Mouse (Mus musculus) stomach, embryonic 14.5 days (tissue): ENCODE results near the gene Fuca2. TPM values are rescaled to one million over a fixed set of nuclear protein-coding genes. Genes with fewer than 3 reads are reported as not detected.

Experiments used
- ATAC-seq: fragments of 200-750 bp; cut with Nextera tagmentation; 2 replicates; pipeline ENCODE4 v1.8.0; 2017; ENCODE audit warnings: low read depth, moderate TSS enrichment; ENCODE audit not compliant: insufficient number of reproducible peaks, insufficient read depth, low FRiP score
- H3K27ac ChIP-seq: fragments of 300-500 bp; sonication (generic); 2 replicates; pipeline ENCODE4 v1.5.1; 2014; ENCODE audit warnings: mild to moderate bottlenecking, low read length, moderate library complexity, mixed read lengths
- H3K27me3 ChIP-seq: fragments of 300-500 bp; sonication (generic); 2 replicates; pipeline ENCODE4 v1.6.1; 2014; ENCODE audit warnings: low read length, control low read depth, mixed read lengths; ENCODE audit not compliant: control insufficient read depth, insufficient read depth
- H3K36me3 ChIP-seq: fragments of 300-500 bp; sonication (generic); 2 replicates; pipeline ENCODE4 v1.6.1; 2014; ENCODE audit warnings: mild to moderate bottlenecking, control low read depth, low read length, moderate library complexity, mixed read lengths; ENCODE audit not compliant: control insufficient read depth, insufficient read depth
- H3K4me1 ChIP-seq: fragments of 300-500 bp; sonication (generic); 2 replicates; pipeline ENCODE4 v1.6.1; 2014; ENCODE audit warnings: low read length, control low read depth, mixed read lengths; ENCODE audit not compliant: control insufficient read depth, insufficient read depth
- H3K4me2 ChIP-seq: fragments of 300-500 bp; sonication (generic); replicated peaks from 2 replicates; pipeline ENCODE4 v1.6.1; 2014; ENCODE audit warnings: low read depth, low read length, control low read depth
- H3K4me3 ChIP-seq: fragments of 300-500 bp; sonication (generic); 2 replicates; pipeline ENCODE4 v1.5.1; 2014; ENCODE audit warnings: low read depth, low read length, control low read depth
- H3K9ac ChIP-seq: fragments of 300-500 bp; sonication (generic); replicated peaks from 2 replicates; pipeline ENCODE4 v1.6.1; 2014; ENCODE audit warnings: low read depth, mild to moderate bottlenecking, control low read depth, low read length, moderate library complexity, mixed read lengths
- H3K9me3 ChIP-seq: fragments of 300-500 bp; sonication (generic); 2 replicates; pipeline ENCODE4 v1.6.1; 2016; ENCODE audit warnings: low read depth, low read length, control low read depth; ENCODE audit not compliant: control insufficient read depth
- WGBS: fragments of 180-500 bp; shearing (Covaris S2); extraction: QIAGEN DNeasy Blood & Tissue Kit; methylation state at CpG from one replicate; pipeline ENCODE4 v1.1.7; 2014; 5-methylcytosine and 5-hydroxymethylcytosine counted together
- polyA plus RNA-seq: library from polyadenylated mRNA; unstranded; fragments of >200 nt; fragmentation: Nextera tagmentation; extraction: Ambion mirVana; gene quantifications from 2 replicates; pipeline ENCODE4 v1.2.1, GENCODE M21; 2014

Gene Fuca2
- polyA plus RNA-seq, 1 experiment from 2014 or later, result 63.8 TPM

DNA sequence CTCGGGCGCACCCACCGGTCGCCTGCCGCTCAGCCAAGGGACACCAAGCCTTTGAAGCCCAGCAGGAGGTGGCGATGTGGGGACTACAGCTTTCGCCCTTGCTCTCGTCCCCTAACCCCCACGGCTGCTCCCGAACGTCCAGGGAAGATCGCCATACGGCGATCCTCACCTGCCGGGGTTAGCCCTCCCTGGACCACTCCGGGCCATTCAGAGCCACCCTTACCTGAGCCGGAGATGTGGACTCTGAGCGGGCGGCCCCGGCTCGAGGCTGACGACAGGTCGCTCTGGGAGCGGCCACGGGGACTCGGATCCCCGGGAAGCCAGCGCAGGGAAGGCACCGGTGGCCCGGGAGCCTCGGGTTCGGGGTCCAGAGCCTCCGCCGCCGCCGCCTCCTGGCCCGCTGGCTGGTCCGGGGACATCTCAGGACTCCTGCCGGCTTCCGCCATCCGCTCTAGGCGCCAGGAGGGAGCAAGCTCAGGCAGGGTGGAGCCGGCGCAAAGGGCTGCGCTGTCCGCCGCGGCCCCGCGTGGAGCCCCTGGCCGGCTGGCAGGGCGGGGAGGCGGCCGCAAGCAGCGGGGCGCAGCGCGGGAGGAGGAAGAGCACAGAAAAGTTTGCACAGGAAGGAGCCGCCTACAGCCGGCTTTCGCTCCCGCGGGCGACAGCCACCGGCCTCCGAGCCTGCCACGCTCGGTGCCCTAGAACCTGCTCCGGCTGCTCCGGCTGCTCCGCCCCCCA lies 25.3 kb upstream of the Fuca2 start, which contains the start of gene Phactr2:
TSS of gene Phactr2 (minus strand) at position 580 of the 735 bp plus-strand sequence.
- Histone ChIP-seq H3K9ac (peak within 1 kb of the TSS; percentile 67), H3K4me2 (peak within 1 kb of the TSS; percentile 98), H3K27ac (no peak within 1 kb of the TSS), H3K9me3 (no peaks in the 10 kb centered on the region), H3K36me3 (no peaks in the 10 kb centered on the region), H3K4me3 (peak within 1 kb of the TSS; percentile 74), H3K27me3 (no peaks in the 10 kb centered on the region; the same call in 1 of the 2 replicates), H3K4me1 (no peaks in the 10 kb centered on the region)
- WGBS, result under 1% methylated on average over 65 of the region's 71 CpGs
- ATAC-seq, result peak; percentile 84

DNA sequence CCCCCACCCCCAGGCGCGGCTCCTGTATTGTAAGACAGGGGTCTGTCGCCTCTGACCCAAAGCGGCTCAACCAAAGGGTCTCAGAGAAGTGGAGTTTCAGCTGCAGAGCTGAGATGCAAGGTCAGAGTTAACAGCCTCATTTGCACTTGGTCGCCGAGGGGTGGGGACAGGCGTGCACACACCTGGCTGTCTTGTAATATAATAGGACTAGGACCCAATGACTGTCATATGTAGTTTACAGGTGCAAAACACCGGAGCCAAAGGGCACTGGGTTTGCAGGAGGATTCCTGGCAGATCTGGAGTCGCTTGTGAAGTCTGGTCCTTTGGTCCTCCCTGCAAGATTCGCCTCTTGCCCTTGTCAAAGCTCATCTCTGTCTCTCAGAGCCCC lies 24.8 kb upstream of the Fuca2 start:
- Histone ChIP-seq H3K4me1 (no peaks in the 10 kb centered on the region), H3K4me2 (peak overlapping the region; percentile 98), H3K27ac (no peak overlapping the region), H3K27me3 (no peaks in the 10 kb centered on the region; the same call in 1 of the 2 replicates), H3K9ac (peak overlapping the region; percentile 67), H3K9me3 (no peaks in the 10 kb centered on the region), H3K36me3 (no peaks in the 10 kb centered on the region), H3K4me3 (peak overlapping the region; percentile 74)
- no peak for ATAC-seq
- 5% methylated on average over 10 of the region's 10 CpGs for WGBS

DNA sequence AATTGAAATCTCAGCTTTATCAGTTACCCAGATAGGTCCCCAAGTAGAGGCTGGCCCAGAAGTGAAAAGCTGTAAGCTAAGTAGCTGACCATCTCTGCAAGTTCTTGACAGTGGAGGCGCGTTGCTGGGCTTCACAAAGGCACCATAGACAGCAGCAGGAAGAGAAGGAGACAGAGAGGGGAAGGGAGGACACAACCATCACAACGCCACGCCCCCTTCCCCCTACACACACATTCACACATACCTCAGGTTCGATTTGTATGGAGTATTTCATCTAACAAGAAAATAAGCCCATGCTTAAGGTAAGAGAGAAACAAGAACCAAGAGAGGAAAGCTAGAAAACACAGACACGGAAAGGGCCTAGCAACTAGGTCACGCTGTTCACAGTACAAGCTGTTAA lies 24.2 kb upstream of the Fuca2 start:
- Histone ChIP-seq H3K4me3 (no peak overlapping the region), H3K27ac (no peak overlapping the region)

DNA sequence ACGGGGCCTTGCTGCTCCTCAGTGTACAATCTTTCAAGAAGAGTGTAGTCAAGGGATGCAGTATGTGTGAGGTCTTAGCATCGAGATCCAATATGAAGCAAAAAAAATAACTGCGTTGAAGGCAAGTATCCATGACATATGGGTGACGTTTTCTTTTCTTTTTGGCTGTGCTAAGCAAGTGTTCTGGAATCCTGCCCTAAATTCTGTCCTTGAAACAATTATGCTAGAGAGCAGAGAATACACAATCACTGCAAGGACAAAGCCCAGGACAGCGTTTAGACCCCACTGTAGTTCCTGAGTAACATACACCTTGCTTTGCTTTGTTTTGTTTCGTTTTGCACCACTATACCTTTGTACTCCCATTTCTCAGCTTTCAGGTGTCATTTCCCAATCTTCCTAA lies 20.0 kb upstream of the Fuca2 start:
- Histone ChIP-seq H3K27ac (no peak overlapping the region), H3K4me2 (no peak overlapping the region), H3K36me3 (no peaks in the 10 kb centered on the region), H3K9me3 (no peaks in the 10 kb centered on the region), H3K27me3 (no peaks in the 10 kb centered on the region; the same call in 1 of the 2 replicates), H3K9ac (no peak overlapping the region), H3K4me3 (no peak overlapping the region), H3K4me1 (no peaks in the 10 kb centered on the region)
- ATAC-seq, result no peak
- 77% methylated on average over 6 of the region's 6 CpGs for WGBS

More for the DNA sequence above, 24.2 kb upstream of the Fuca2 start:
- no peaks in the 10 kb centered on the region for H3K36me3 ChIP-seq
- H3K4me2 ChIP-seq, result peak overlapping the region; percentile 98; the same call in 1 of the 2 replicates
- no peaks in the 10 kb centered on the region; the same call in 1 of the 2 replicates for H3K27me3 ChIP-seq
- ATAC-seq, result no peak
- no peaks in the 10 kb centered on the region for H3K9me3 ChIP-seq
- H3K9ac ChIP-seq, result no peak overlapping the region
- 34% methylated on average over 7 of the region's 7 CpGs for WGBS
- no peaks in the 10 kb centered on the region for H3K4me1 ChIP-seq

DNA sequence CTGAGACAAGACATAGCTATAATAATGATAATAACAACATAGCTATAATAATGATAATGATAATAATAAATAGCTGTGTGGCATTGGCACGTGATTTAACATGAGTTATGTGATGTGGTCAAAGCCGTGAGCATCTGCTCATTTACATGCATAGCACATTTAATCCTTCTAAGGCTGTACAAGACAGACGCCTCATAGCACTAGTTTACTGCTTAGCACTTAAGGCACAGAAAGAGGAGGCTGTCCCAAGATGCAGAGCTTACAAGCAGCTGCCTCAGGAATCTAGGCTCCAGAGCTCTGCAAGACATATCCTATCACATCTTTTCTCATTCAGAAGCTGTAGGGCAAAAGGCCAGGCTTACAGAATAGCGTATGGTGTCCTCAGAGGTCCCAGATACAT lies 13.4 kb upstream of the Fuca2 start:
- Histone ChIP-seq H3K4me2 (no peak overlapping the region), H3K4me3 (no peak overlapping the region), H3K36me3 (no peaks in the 10 kb centered on the region), H3K9me3 (no peaks in the 10 kb centered on the region), H3K27ac (no peak overlapping the region), H3K4me1 (no peaks in the 10 kb centered on the region), H3K9ac (no peak overlapping the region), H3K27me3 (no peaks in the 10 kb centered on the region)
- ATAC-seq, result no peak
- WGBS, result 72% methylated on average over 4 of the region's 4 CpGs

DNA sequence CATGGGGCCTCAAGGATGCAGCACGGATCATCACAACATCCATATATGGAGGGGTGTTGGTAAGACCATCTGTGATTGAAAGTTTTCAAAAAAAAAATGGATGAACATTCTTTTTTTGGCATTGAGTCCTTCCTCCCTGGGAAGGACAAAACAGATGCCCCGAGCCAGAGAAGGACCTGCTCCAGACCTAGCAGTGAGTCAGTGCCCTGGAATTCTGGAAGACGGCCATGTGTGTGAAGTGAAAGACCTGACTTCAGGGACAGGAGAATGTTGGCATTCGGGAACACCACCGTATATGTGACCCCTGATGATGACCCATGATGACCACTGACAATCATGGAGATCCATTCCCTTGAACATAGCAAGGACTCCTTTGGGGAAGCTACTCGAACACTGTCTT lies 9.7 kb upstream of the Fuca2 start:
- no peak for ATAC-seq
- Histone ChIP-seq H3K9ac (no peak overlapping the region), H3K4me3 (no peak overlapping the region), H3K27ac (no peak overlapping the region), H3K4me1 (no peaks in the 10 kb centered on the region), H3K27me3 (no peaks in the 10 kb centered on the region), H3K36me3 (no peaks in the 10 kb centered on the region), H3K4me2 (no peak overlapping the region), H3K9me3 (no peaks in the 10 kb centered on the region)
- WGBS, result 74% methylated on average over 6 of the region's 6 CpGs

DNA sequence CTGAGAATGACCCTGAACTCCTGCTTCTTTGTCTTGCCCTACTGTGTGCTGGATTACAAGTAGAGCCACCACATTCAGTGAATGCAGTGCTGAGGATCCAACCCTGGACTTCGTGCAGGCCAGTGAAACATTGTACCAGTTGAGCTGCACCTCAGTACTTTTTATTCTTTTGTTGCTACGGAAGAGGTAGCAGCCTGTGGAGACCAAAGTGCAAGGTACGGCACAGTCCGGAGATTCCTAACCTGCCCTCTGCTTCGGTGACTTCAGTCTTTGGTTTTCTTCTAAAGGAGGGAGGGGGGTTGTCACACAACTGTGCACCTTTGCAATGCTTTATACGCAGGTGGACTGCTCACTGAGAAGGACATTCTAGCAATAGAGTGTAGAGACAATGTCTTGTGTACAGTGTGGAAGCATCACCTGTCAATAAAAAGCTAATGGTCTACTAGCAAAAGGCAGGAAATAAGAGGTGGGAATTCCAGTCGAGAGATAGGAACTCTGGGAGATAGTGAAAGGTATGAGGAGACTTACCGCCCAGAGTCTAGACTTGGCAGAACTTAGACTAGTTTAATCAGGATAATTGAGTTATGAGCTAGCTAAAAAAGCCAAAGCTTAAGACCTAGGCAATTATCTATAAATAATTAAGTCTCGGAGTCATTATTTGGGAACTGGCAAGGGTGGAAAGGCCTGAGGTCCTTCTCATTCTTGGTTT lies 5.2 kb upstream of the Fuca2 start:
- H3K9ac ChIP-seq, result no peak overlapping the region
- H3K4me1 ChIP-seq, result no peaks in the 10 kb centered on the region
- no peaks in the 10 kb centered on the region for H3K9me3 ChIP-seq
- ATAC-seq, result no peak
- no peak overlapping the region for H3K27ac ChIP-seq
- no peaks in the 10 kb centered on the region for H3K27me3 ChIP-seq
- 88% methylated on average over 9 of the region's 9 CpGs for WGBS
- H3K4me2 ChIP-seq, result no peak overlapping the region
- H3K4me3 ChIP-seq, result no peak overlapping the region
- H3K36me3 ChIP-seq, result no peaks in the 10 kb centered on the region

DNA sequence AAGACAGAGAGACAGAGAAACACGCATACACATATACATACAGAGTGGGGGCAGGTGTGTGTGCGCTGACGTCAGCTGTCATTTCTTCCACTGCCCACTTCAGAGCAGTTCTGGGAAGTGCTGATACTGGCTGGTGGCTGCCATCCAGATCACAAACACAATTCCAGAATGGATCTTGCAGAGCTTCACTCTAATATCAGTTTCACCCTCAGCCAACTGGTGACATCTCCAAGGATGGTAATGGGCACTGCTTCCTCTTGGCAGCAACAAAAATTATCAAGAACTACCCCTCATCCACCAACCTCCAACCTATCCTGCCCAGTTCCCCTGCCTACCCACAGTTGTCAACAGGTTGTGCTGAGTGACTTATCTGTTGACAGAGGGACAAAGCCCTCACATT lies 3.0 kb upstream of the Fuca2 start:
- Histone ChIP-seq H3K27ac (no peak overlapping the region), H3K9ac (no peak overlapping the region), H3K36me3 (no peaks in the 10 kb centered on the region), H3K4me2 (no peak overlapping the region), H3K4me1 (no peaks in the 10 kb centered on the region), H3K27me3 (no peaks in the 10 kb centered on the region), H3K4me3 (no peak overlapping the region), H3K9me3 (no peaks in the 10 kb centered on the region)
- no peak for ATAC-seq
- WGBS, result 84% methylated on average over 3 of the region's 3 CpGs
